Mouse (Mus musculus) spleen, postnatal 0 days (tissue): Measurements from ENCODE around the gene Pdik1l. TPM values are rescaled to one million over a fixed set of nuclear protein-coding genes. Genes with fewer than 3 reads are reported as not detected.

Experiments used
- polyA plus RNA-seq: library from polyadenylated mRNA; unstranded; fragments of >200 nt; fragmentation: Nextera tagmentation; extraction: Ambion mirVana; gene quantifications from 2 replicates; pipeline ENCODE4 v1.2.1, GENCODE M21; 2015

Gene Pdik1l
- 14.1 and 15.3 TPM in 2 replicates for polyA plus RNA-seq

GRCm38 (mm10) chr4:134287575-134288025 is at the start of gene Pdik1l:
Gene Pdik1l, minus strand, starts transcription at chr4:134287895.

GRCm38 (mm10) chr4:134314876-134315275 is 27.2 kb upstream of the Pdik1l start, which contains the start of gene Trim63:
Gene Trim63, plus strand, starts transcription at chr4:134315120.

GRCm38 (mm10) chr4:134253722-134254324 is 33.9 kb downstream of the Pdik1l start, which contains the start of gene Grrp1:
Gene Grrp1, minus strand, starts transcription at chr4:134254106.

GRCm38 (mm10) chr4:134246719-134247258 is 40.9 kb downstream of the Pdik1l start, which contains the start of gene Gm30191:
Gene Gm30191, plus strand, starts transcription at chr4:134246935.

GRCm38 (mm10) chr4:134245148-134245843 is 42.4 kb downstream of the Pdik1l start, which contains the start of gene Zfp593:
Gene Zfp593, minus strand, starts transcription at chr4:134245592.

GRCm38 (mm10) chr4:134243516-134244250 is 44.0 kb downstream of the Pdik1l start, which contains the start of gene E130218I03Rik:
Gene E130218I03Rik, plus strand, starts transcription at chr4:134243662.

GRCm38 (mm10) chr4:134238279-134238651 is 49.4 kb downstream of the Pdik1l start, which contains the start of gene Cnksr1:
Gene Cnksr1, minus strand, starts transcription at chr4:134238399.

GRCm38 (mm10) chr4:134227194-134227593 is 60.5 kb downstream of the Pdik1l start, which contains the start of gene Catsper4:
Gene Catsper4, minus strand, starts transcription at chr4:134227383.

Other genes starting within 250 kb of the Pdik1l start
- gene Zfp683, start 234.1 kb downstream of the Pdik1l start, polyA plus RNA-seq, result 0.08 and 0.15 TPM in 2 replicates
- 1.9 TPM in 2 replicates for gene Crybg2, start 227.1 kb downstream of the Pdik1l start, polyA plus RNA-seq
- gene Cd52, start 192.8 kb downstream of the Pdik1l start, polyA plus RNA-seq, result 274 and 378 TPM in 2 replicates
- gene Ubxn11, start 185.3 kb downstream of the Pdik1l start, polyA plus RNA-seq, result 3.3 and 4.5 TPM in 2 replicates
- 386 and 481 TPM in 2 replicates for gene Sh3bgrl3, start 159.1 kb downstream of the Pdik1l start, polyA plus RNA-seq
- gene Cep85, start 100.8 kb downstream of the Pdik1l start, polyA plus RNA-seq, result 113 and 118 TPM in 2 replicates
- gene Gm7534, start 84.9 kb downstream of the Pdik1l start, polyA plus RNA-seq, result not detected in 2 replicates
- gene Catsper4, start 60.5 kb downstream of the Pdik1l start, polyA plus RNA-seq, result not detected in 2 replicates
- 0.16 TPM in 2 replicates for gene Cnksr1, start 49.5 kb downstream of the Pdik1l start, polyA plus RNA-seq
- gene E130218I03Rik, start 44.2 kb downstream of the Pdik1l start, polyA plus RNA-seq, result 0.17 and 0.51 TPM in 2 replicates
- 12.5 and 13.6 TPM in 2 replicates for gene Zfp593, start 42.3 kb downstream of the Pdik1l start, polyA plus RNA-seq
- not detected in 2 replicates for gene Gm30191, start 41.0 kb downstream of the Pdik1l start, polyA plus RNA-seq
- 8.5 and 9.0 TPM in 2 replicates for gene Grrp1, start 33.8 kb downstream of the Pdik1l start, polyA plus RNA-seq
- 0.41 and 0.76 TPM in 2 replicates for gene Trim63, start 27.2 kb upstream of the Pdik1l start, polyA plus RNA-seq
- gene Slc30a2, start 55.3 kb upstream of the Pdik1l start, polyA plus RNA-seq, result 0.57 and 0.70 TPM in 2 replicates
- 0.38 and 0.48 TPM in 2 replicates for gene Extl1, start 96.0 kb upstream of the Pdik1l start, polyA plus RNA-seq
- 4.3 and 6.0 TPM in 2 replicates for gene Pafah2, start 108.4 kb upstream of the Pdik1l start, polyA plus RNA-seq
- 682 and 691 TPM in 2 replicates for gene Stmn1, start 180.4 kb upstream of the Pdik1l start, polyA plus RNA-seq
- 5.9 and 7.2 TPM in 2 replicates for gene Paqr7, start 208.8 kb upstream of the Pdik1l start, polyA plus RNA-seq
- gene Aunip, start 223.1 kb upstream of the Pdik1l start, polyA plus RNA-seq, result 19.1 and 23.5 TPM in 2 replicates
- gene Mtfr1l, start 247.5 kb upstream of the Pdik1l start, polyA plus RNA-seq, result 58.8 and 62.0 TPM in 2 replicates